Mouse (Mus musculus) bone marrow macrophage, adult 2 months (primary cell): ENCODE measurements around the gene Fabp3.

Experiments used
- CTCF ChIP-seq: IDR thresholded peaks from 2 replicates; pipeline ENCODE4 v1.5.1; 2012; ENCODE audit warnings: low read depth, mild to moderate bottlenecking, low read length, moderate library complexity
- POLR2A ChIP-seq: IDR thresholded peaks from 2 replicates; pipeline ENCODE4 v1.6.1; 2012; ENCODE audit warnings: mild to moderate bottlenecking, low read depth, low read length, borderline replicate concordance

DNA sequence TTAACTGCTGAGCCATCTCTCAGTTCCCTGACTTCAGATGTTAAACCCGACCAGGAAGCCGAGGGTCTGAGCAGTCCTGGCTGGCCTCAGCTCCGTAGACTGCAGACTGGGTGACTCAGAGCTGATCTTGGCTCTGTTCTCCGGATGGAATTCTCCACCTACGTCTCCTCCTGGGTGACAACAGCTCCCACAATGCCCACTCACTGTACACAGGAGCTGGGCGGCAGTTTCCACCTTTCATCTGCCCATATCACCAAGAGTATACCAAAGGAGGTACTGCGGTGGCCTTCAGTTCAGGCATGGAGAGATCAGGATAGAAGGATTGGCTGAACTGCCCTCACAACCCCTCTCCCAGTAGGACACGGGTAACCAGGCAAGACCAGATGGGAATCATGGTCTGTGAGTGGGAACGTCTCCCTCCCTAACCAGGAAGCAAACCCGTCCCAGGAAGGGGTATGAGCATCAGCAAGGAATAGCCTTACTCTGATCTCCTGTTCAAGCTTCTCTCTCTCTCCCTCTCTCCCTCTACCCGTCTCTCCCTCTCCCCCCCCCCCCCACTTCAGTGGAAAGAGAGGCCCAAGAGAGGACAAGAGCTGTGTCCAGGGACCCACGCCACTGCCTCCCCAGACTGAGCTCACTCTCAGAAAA lies 34.6 kb upstream of the Fabp3 start:
- TF ChIP-seq POLR2A (no peak), CTCF (no peak)
